Mouse (Mus musculus) liver, embryonic 13.5 days (tissue): ENCODE results near the gene Csad. TPM values are rescaled to one million over a fixed set of nuclear protein-coding genes. Genes with fewer than 3 reads are reported as not detected.
"Not testable (repeated sequence)": the region's sequence is repeated elsewhere in the genome, so short reads cannot be mapped to it uniquely, and the experiment has no call there.

ENCODE experiments used
- ATAC-seq: fragments of 200-750 bp; cut with Nextera tagmentation; 2 replicates; pipeline ENCODE4 v1.8.0; 2017; ENCODE audit warnings: low read depth, mild to moderate bottlenecking, moderate number of reproducible peaks, moderate library complexity
- DNase-seq: peaks from one replicate; pipeline ENCODE4 v3.0.0; 2022
- H3K27ac ChIP-seq: fragments of 300-500 bp; sonication (generic); 2 replicates; pipeline ENCODE4 v1.5.1; 2015; ENCODE audit warnings: moderate library complexity, mild to moderate bottlenecking, inconsistent platforms
- H3K27me3 ChIP-seq: fragments of 300-500 bp; sonication (generic); 2 replicates; pipeline ENCODE4 v1.6.1; 2015; ENCODE audit warnings: mild to moderate bottlenecking, inconsistent platforms
- H3K36me3 ChIP-seq: fragments of 300-500 bp; sonication (generic); 2 replicates; pipeline ENCODE4 v1.6.1; 2015; ENCODE audit warnings: mild to moderate bottlenecking, inconsistent platforms
- H3K4me1 ChIP-seq: fragments of 300-500 bp; sonication (generic); replicated peaks from 2 replicates; pipeline ENCODE4 v1.6.1; 2015; ENCODE audit warnings: inconsistent platforms
- H3K4me2 ChIP-seq: fragments of 300-500 bp; sonication (generic); 2 replicates; pipeline ENCODE4 v1.6.1; 2015; ENCODE audit warnings: inconsistent platforms, mild to moderate bottlenecking, moderate library complexity
- H3K4me3 ChIP-seq: fragments of 300-500 bp; sonication (generic); replicated peaks from 2 replicates; pipeline ENCODE4 v1.5.1; 2015; ENCODE audit warnings: mild to moderate bottlenecking, inconsistent platforms
- H3K9ac ChIP-seq: fragments of 300-500 bp; sonication (generic); 2 replicates; pipeline ENCODE4 v1.6.1; 2015; ENCODE audit warnings: mild to moderate bottlenecking, inconsistent platforms
- H3K9me3 ChIP-seq: fragments of 300-500 bp; sonication (generic); replicated peaks from 2 replicates; pipeline ENCODE4 v1.6.1; 2016; ENCODE audit warnings: inconsistent platforms
- WGBS: fragments of 180-500 bp; shearing (Covaris S2); methylation state at CpG from one replicate; pipeline ENCODE4 v1.1.7; 2015; ENCODE audit not compliant: insufficient replicate concordance; 5-methylcytosine and 5-hydroxymethylcytosine counted together
- polyA plus RNA-seq: library from polyadenylated mRNA; unstranded; fragments of >200 nt; fragmentation: Nextera tagmentation; extraction: Ambion mirVana; gene quantifications from 2 replicates; pipeline ENCODE4 v1.2.1, GENCODE M21; 2015

Csad gene
- polyA plus RNA-seq, 1 experiment from 2014 or later = 22.0 TPM

GRCm38 (mm10) chr15:102232764-102233163 is 28.2 kb upstream of the Csad start:
- no peak overlapping the region for H3K9ac ChIP-seq
- no peak overlapping the region for H3K4me2 ChIP-seq
- H3K27me3 ChIP-seq = no peaks in the 10 kb centered on the region
- ATAC-seq (no peak), DNase-seq (no peak)
- H3K4me3 ChIP-seq = no peak overlapping the region
- H3K27ac ChIP-seq = no peak overlapping the region
- H3K4me1 ChIP-seq = peaks cover 58% of the 10 kb centered on the region
- H3K36me3 ChIP-seq = no peaks in the 10 kb centered on the region
- H3K9me3 ChIP-seq = no peaks in the 10 kb centered on the region
- 78% methylated on average over 7 of the region's 7 CpGs for WGBS

- ATAC-seq = peak; percentile 97
- peak within 1 kb of the TSS; percentile 47 for H3K27ac ChIP-seq
- no peaks in the 10 kb centered on the region for H3K27me3 ChIP-seq
- DNase-seq = peak; percentile 67
- no peaks in the 10 kb centered on the region for H3K36me3 ChIP-seq
- 4% methylated on average over 6 of the region's 6 CpGs for WGBS
- H3K9ac ChIP-seq = peak within 1 kb of the TSS; percentile 58
- peak within 1 kb of the TSS; percentile 49 for H3K4me3 ChIP-seq
- H3K9me3 ChIP-seq = no peaks in the 10 kb centered on the region
- H3K4me2 ChIP-seq = peak within 1 kb of the TSS; percentile 66
- H3K4me1 ChIP-seq = peaks cover 68% of the 10 kb centered on the region
Observed at GRCm38 (mm10) chr15:102231748-102232147, 27.2 kb upstream of the Csad start, which contains the start of gene Itgb7. Gene Itgb7, minus strand, starts transcription at chr15:102231944.

- peak overlapping the region; percentile 58; the same call in 1 of the 2 replicates for H3K9ac ChIP-seq
- H3K4me1 ChIP-seq = peaks cover 68% of the 10 kb centered on the region
- H3K4me3 ChIP-seq = peak overlapping the region; percentile 49
- H3K27me3 ChIP-seq = no peaks in the 10 kb centered on the region
- no peaks in the 10 kb centered on the region for H3K9me3 ChIP-seq
- H3K4me2 ChIP-seq = peak overlapping the region; percentile 66
- DNase-seq (no peak), ATAC-seq (no peak)
- WGBS = 65% methylated on average over 17 of the region's 17 CpGs
- H3K27ac ChIP-seq = peak overlapping the region; percentile 47; the same call in 1 of the 2 replicates
- no peaks in the 10 kb centered on the region for H3K36me3 ChIP-seq
Observed at GRCm38 (mm10) chr15:102230408-102231321, 26.1 kb upstream of the Csad start.

- H3K27me3 ChIP-seq = peaks cover 26% of the 10 kb centered on the region
- not testable (repeated sequence) for H3K9ac ChIP-seq, H3K9me3 ChIP-seq, DNase-seq, H3K36me3 ChIP-seq, H3K27ac ChIP-seq, ATAC-seq
- 32% methylated on average over 6 of the region's 6 CpGs for WGBS
- peak overlapping the region; percentile 85; the same call in 1 of the 2 replicates for H3K4me2 ChIP-seq
- peak overlapping the region; percentile 52; the same call in 1 of the 2 replicates for H3K4me3 ChIP-seq
- peaks cover 37% of the 10 kb centered on the region for H3K4me1 ChIP-seq
Observed at GRCm38 (mm10) chr15:102225619-102226018, 21.1 kb upstream of the Csad start.

GRCm38 (mm10) chr15:102224992-102225617 is 20.6 kb upstream of the Csad start:
- DNase-seq = peak; percentile 57
- WGBS = 2% methylated on average over 21 of the region's 21 CpGs
- peak overlapping the region; percentile 85 for H3K4me2 ChIP-seq

GRCm38 (mm10) chr15:102224186-102224991 is 19.9 kb upstream of the Csad start:
- peak overlapping the region; percentile 52 for H3K4me3 ChIP-seq
- peak; percentile 73 for ATAC-seq
- peak overlapping the region; percentile 85 for H3K4me2 ChIP-seq
- no peaks in the 10 kb centered on the region for H3K36me3 ChIP-seq
- 6% methylated on average over 41 of the region's 43 CpGs for WGBS
- H3K9me3 ChIP-seq = no peaks in the 10 kb centered on the region
- peak overlapping the region; percentile 59 for H3K9ac ChIP-seq
- H3K4me1 ChIP-seq = peaks cover 34% of the 10 kb centered on the region
- DNase-seq = peak; percentile 67
- H3K27ac ChIP-seq = peak overlapping the region; percentile 30
- H3K27me3 ChIP-seq = peaks cover 26% of the 10 kb centered on the region

More at GRCm38 (mm10) chr15:102224992-102225617, 20.6 kb upstream of the Csad start:
- Histone ChIP-seq H3K27me3 (peaks cover 26% of the 10 kb centered on the region), H3K4me3 (peak overlapping the region; percentile 52), H3K4me1 (peaks cover 34% of the 10 kb centered on the region), H3K9ac (peak overlapping the region; percentile 59), H3K27ac (peak overlapping the region; percentile 30), H3K36me3 (no peaks in the 10 kb centered on the region), H3K9me3 (no peaks in the 10 kb centered on the region)
- ATAC-seq = peak; percentile 91

GRCm38 (mm10) chr15:102222386-102222785 is 17.9 kb upstream of the Csad start:
- Histone ChIP-seq H3K9ac (no peak overlapping the region), H3K4me2 (no peak overlapping the region), H3K9me3 (no peaks in the 10 kb centered on the region), H3K36me3 (no peaks in the 10 kb centered on the region), H3K4me3 (no peak overlapping the region), H3K27ac (no peak overlapping the region), H3K4me1 (peaks cover 30% of the 10 kb centered on the region), H3K27me3 (peaks cover 26% of the 10 kb centered on the region)
- ATAC-seq = no peak
- no peak for DNase-seq
- WGBS = 56% methylated on average over 10 of the region's 10 CpGs

- WGBS = 84% methylated on average over 7 of the region's 7 CpGs
Observed at GRCm38 (mm10) chr15:102217325-102217724, 12.8 kb upstream of the Csad start.

GRCm38 (mm10) chr15:102216459-102217228 is 12.1 kb upstream of the Csad start:
- WGBS = 82% methylated on average over 16 of the region's 16 CpGs
- no peaks in the 10 kb centered on the region for H3K9me3 ChIP-seq
- H3K9ac ChIP-seq = no peak overlapping the region
- DNase-seq = no peak
- no peaks in the 10 kb centered on the region for H3K27me3 ChIP-seq
- H3K36me3 ChIP-seq = peaks cover 49% of the 10 kb centered on the region
- no peaks in the 10 kb centered on the region for H3K4me1 ChIP-seq
- no peak overlapping the region for H3K4me2 ChIP-seq
- peak; percentile 9; the same call in 1 of the 2 replicates for ATAC-seq
- no peak overlapping the region for H3K27ac ChIP-seq
- H3K4me3 ChIP-seq = no peak overlapping the region

More at GRCm38 (mm10) chr15:102217325-102217724, 12.8 kb upstream of the Csad start:
- DNase-seq (no peak), ATAC-seq (no peak)
- Histone ChIP-seq H3K36me3 (peaks cover 42% of the 10 kb centered on the region), H3K4me3 (no peak overlapping the region), H3K4me1 (no peaks in the 10 kb centered on the region), H3K9ac (no peak overlapping the region), H3K9me3 (no peaks in the 10 kb centered on the region), H3K27me3 (peaks cover 4% of the 10 kb centered on the region), H3K27ac (no peak overlapping the region), H3K4me2 (no peak overlapping the region)

- H3K9me3 ChIP-seq = no peaks in the 10 kb centered on the region
- no peaks in the 10 kb centered on the region for H3K4me1 ChIP-seq
- H3K36me3 ChIP-seq = peaks cover 56% of the 10 kb centered on the region
- no peak overlapping the region for H3K4me2 ChIP-seq
- WGBS = 75% methylated on average over 6 of the region's 6 CpGs
- H3K9ac ChIP-seq = no peak overlapping the region
- ATAC-seq = no peak
- H3K4me3 ChIP-seq = no peak overlapping the region
- no peak overlapping the region for H3K27ac ChIP-seq
- H3K27me3 ChIP-seq = no peaks in the 10 kb centered on the region
- DNase-seq = no peak
Observed at GRCm38 (mm10) chr15:102215624-102216023, 11.1 kb upstream of the Csad start.
